Mouse (Mus musculus): ENCODE data around the gene Cct5. TPM values are rescaled to one million over a fixed set of nuclear protein-coding genes. Genes with fewer than 3 reads are reported as not detected.

Gene Cct5
- polyA plus RNA-seq, 1 experiment from 2014 or later, result 695 TPM

DNA sequence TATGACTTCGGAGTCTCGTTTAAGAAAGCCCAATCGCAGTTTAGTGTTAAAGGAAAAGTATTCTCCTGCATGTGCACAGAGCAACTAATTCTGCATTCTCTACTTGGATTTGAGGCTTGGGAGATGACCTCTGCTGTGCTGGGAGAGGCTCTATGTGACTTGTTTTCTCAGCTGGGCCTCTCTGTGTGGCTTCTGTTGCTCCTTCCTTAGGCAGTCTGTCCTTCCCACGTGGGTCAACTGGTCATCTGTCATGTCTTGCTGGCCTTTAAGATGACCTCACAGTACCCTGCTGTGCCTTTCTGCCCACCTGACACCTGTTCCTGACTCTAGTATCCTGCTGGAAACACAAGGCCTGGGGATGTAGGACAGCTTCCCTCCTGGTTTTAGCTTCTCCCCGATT, 25.5 kb downstream of the Cct5 start:
- ATAC-seq (replicated peaks; ENCODE audit: low FRiP score) (no peak), DNase-seq (ENCODE audit: low spot score) (no peak)
- H3K9ac ChIP-seq (ENCODE audit: low read length), result no peak overlapping the region
- no peaks in the 10 kb centered on the region for H3K4me1 ChIP-seq (replicated peaks; ENCODE audit: control insufficient read depth, insufficient read depth, low read length)
- no peaks in the 10 kb centered on the region for H3K9me3 ChIP-seq (ENCODE audit: control insufficient read depth, low read length)
- H3K36me3 ChIP-seq (ENCODE audit: control insufficient read depth, insufficient read depth, low read length), result no peaks in the 10 kb centered on the region
- H3K4me2 ChIP-seq (ENCODE audit: low read depth, low read length, severe bottlenecking), result no peak overlapping the region
- H3K27me3 ChIP-seq (ENCODE audit: control insufficient read depth, insufficient read depth, low read length), result no peaks in the 10 kb centered on the region
- no peak overlapping the region for H3K27ac ChIP-seq (ENCODE audit: low read depth, low read length)
- 77% methylated on average over 5 of the region's 5 CpGs for WGBS
- H3K4me3 ChIP-seq (ENCODE audit: low read depth, low read length), result no peak overlapping the region

DNA sequence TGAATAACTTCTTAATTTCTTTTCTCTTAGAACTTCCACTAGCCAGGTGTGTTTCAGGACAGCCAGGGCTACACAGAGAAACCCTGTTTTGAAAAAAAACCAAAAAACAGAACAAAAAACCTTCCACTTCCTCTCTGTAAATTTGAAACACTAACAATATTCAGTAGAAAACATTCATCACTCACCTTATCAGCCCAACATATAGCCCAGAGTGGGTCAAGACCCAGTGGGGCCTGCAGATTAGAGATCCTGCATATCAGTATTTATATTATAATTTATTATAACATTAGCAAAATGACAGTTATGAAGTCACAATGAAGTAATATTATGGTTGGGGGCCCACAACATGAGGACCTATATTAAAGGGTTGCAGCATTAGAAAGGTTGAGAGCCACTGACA, 27.9 kb downstream of the Cct5 start:
- DNase-seq (ENCODE audit: low spot score) (no peak), ATAC-seq (replicated peaks; ENCODE audit: low FRiP score) (no peak)
- Histone ChIP-seq H3K36me3 (ENCODE audit: control insufficient read depth, insufficient read depth, low read length) (no peaks in the 10 kb centered on the region), H3K4me2 (ENCODE audit: low read depth, low read length, severe bottlenecking) (no peak overlapping the region), H3K9ac (ENCODE audit: low read length) (no peak overlapping the region), H3K27ac (ENCODE audit: low read depth, low read length) (no peak overlapping the region), H3K4me3 (ENCODE audit: low read depth, low read length) (no peak overlapping the region), H3K9me3 (ENCODE audit: control insufficient read depth, low read length) (no peaks in the 10 kb centered on the region), H3K4me1 (replicated peaks; ENCODE audit: control insufficient read depth, insufficient read depth, low read length) (no peaks in the 10 kb centered on the region), H3K27me3 (ENCODE audit: control insufficient read depth, insufficient read depth, low read length) (no peaks in the 10 kb centered on the region)

DNA sequence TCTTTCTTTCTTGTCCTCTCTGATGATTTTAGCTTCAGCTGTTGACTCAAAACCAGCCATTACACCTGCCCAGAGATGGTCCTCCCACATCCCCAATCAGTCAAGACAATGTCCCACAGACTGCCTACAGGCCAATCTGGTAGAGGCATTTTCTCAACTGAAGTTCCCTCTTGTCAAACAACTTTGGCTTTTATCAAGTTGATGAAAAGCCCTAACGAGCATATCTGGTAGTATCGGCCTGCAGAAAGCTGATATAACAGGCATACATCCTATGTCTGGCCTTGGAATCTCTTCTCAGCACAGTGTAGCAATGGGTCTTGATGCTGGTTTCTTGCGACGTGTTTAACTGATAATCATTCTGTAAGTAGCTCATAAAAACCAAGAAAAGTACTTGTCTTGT, 28.3 kb downstream of the Cct5 start:
- H3K9ac ChIP-seq (ENCODE audit: low read length), result no peak overlapping the region
- no peak overlapping the region for H3K4me3 ChIP-seq (ENCODE audit: low read depth, low read length)
- no peak for ATAC-seq (replicated peaks; ENCODE audit: low FRiP score)
- WGBS, result 85% methylated on average over 4 of the region's 4 CpGs
- H3K36me3 ChIP-seq (ENCODE audit: control insufficient read depth, insufficient read depth, low read length), result no peaks in the 10 kb centered on the region
- H3K9me3 ChIP-seq (ENCODE audit: control insufficient read depth, low read length), result no peaks in the 10 kb centered on the region
- H3K4me2 ChIP-seq (ENCODE audit: low read depth, low read length, severe bottlenecking), result no peak overlapping the region
- no peak for DNase-seq (ENCODE audit: low spot score)
- no peak overlapping the region for H3K27ac ChIP-seq (ENCODE audit: low read depth, low read length)
- no peaks in the 10 kb centered on the region for H3K4me1 ChIP-seq (replicated peaks; ENCODE audit: control insufficient read depth, insufficient read depth, low read length)
- no peaks in the 10 kb centered on the region for H3K27me3 ChIP-seq (ENCODE audit: control insufficient read depth, insufficient read depth, low read length)

DNA sequence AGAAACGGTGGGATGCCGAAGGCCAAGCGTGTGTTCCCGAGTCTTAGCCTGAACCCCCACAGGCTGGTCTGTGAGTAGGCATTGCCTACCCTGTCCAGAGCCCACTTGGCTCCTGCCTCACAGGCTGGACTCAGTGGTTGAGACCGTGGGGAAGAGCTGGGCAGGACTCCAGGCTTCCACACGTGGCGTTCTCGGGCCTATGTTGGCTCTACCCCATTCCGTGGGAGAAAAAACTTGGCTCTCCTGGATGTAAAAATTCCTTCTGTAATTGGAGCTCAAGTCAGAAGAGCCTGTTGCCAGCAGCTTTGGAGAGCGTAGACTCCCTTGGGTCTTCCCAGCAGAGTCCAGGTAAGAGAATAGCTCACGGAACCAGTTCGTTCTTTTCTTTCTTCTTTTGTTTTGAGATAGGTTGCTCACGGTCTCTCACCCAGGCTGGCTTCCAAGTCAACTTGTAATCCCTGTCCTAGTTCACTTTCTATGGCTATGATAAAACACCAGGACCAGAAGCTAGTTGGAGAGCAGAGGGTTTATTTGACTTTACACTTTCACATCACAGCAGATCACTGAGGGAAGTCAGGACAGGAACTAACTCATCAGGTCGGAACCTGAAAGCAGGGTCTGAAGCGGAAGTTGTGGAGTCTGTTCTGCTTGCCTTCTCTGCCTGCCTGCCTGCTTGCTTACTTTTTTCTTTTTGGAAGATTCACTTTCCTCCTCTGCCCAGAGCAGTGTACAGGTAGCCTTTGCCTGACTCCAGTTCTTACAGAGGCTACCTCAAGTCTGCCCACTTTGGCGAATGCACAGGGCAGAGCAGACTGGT, 29.5 kb downstream of the Cct5 start:
- no peaks in the 10 kb centered on the region for H3K4me1 ChIP-seq (replicated peaks; ENCODE audit: control insufficient read depth, insufficient read depth, low read length)
- H3K27me3 ChIP-seq (ENCODE audit: control insufficient read depth, insufficient read depth, low read length), result no peaks in the 10 kb centered on the region
- H3K36me3 ChIP-seq (ENCODE audit: control insufficient read depth, insufficient read depth, low read length), result no peaks in the 10 kb centered on the region
- H3K9ac ChIP-seq (ENCODE audit: low read length), result no peak overlapping the region
- ATAC-seq (replicated peaks; ENCODE audit: low FRiP score) (no peak), DNase-seq (ENCODE audit: low spot score) (no peak)
- H3K4me2 ChIP-seq (ENCODE audit: low read depth, low read length, severe bottlenecking), result no peak overlapping the region
- 93% methylated on average over 16 of the region's 16 CpGs for WGBS
- H3K9me3 ChIP-seq (ENCODE audit: control insufficient read depth, low read length), result no peaks in the 10 kb centered on the region
- no peak overlapping the region for H3K4me3 ChIP-seq (ENCODE audit: low read depth, low read length)
- H3K27ac ChIP-seq (ENCODE audit: low read depth, low read length), result no peak overlapping the region

DNA sequence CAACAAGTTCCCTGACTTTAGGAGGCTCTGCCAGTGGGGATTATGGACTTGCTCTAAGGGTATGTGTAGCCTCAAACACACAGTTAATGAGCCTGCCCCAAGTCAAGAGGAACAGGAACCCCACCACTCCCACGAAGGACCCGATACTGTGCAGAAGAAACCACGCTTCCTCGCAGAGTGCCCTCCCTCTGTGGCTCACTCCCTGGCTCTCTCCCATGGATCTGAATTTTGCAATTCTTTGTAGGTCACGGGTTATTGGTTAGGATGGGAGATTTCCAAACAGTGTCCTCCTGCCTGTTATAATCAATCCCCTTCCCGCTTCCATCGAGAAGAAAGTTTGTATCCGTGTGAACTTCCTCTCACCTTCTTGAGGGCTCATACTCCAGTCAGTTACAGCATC, 30.6 kb downstream of the Cct5 start:
- H3K4me1 ChIP-seq (replicated peaks; ENCODE audit: control insufficient read depth, insufficient read depth, low read length), result no peaks in the 10 kb centered on the region
- ATAC-seq (replicated peaks; ENCODE audit: low FRiP score) (no peak), DNase-seq (ENCODE audit: low spot score) (no peak)
- WGBS, result 90% methylated on average over 8 of the region's 8 CpGs
- no peak overlapping the region for H3K27ac ChIP-seq (ENCODE audit: low read depth, low read length)
- H3K9me3 ChIP-seq (ENCODE audit: control insufficient read depth, low read length), result no peaks in the 10 kb centered on the region
- no peak overlapping the region for H3K4me2 ChIP-seq (ENCODE audit: low read depth, low read length, severe bottlenecking)
- H3K36me3 ChIP-seq (ENCODE audit: control insufficient read depth, insufficient read depth, low read length), result no peaks in the 10 kb centered on the region
- H3K9ac ChIP-seq (ENCODE audit: low read length), result no peak overlapping the region
- H3K27me3 ChIP-seq (ENCODE audit: control insufficient read depth, insufficient read depth, low read length), result no peaks in the 10 kb centered on the region
- no peak overlapping the region for H3K4me3 ChIP-seq (ENCODE audit: low read depth, low read length)

DNA sequence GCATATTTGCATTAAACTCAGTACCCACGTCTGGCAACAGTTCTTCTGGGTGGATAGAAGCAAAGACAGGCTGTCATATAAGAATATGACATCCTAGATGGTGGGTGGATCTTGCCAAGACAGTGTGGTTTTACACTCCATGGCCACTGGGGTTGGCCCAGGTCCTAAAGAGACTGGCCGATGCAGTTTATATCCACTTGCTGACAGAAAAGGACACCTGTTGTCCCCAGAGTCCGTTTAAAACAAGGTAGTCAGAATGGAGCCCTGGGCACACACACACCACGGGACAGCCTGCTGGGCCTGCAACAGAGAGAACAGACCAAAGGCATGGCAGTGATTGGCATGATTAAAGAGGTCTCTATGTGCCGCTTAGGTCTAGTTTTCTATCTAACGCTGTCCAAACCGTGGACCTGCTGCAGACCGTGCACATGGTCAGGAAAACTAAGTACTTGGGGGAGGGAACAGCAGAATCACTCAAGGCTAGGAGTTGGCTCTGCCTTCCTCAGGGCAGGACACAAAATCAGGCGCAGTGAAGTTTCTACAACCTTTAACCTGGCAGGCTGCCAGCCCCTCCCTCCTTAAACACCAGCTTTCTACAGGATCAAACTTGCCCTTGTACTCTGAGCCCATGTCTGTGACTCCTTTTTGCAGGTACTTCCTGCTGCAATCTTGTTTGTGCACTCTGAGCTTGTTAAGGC, 32.1 kb downstream of the Cct5 start:
- Histone ChIP-seq H3K27me3 (ENCODE audit: control insufficient read depth, insufficient read depth, low read length) (no peaks in the 10 kb centered on the region), H3K4me3 (ENCODE audit: low read depth, low read length) (no peak overlapping the region), H3K4me1 (replicated peaks; ENCODE audit: control insufficient read depth, insufficient read depth, low read length) (no peaks in the 10 kb centered on the region), H3K36me3 (ENCODE audit: control insufficient read depth, insufficient read depth, low read length) (no peaks in the 10 kb centered on the region), H3K9me3 (ENCODE audit: control insufficient read depth, low read length) (no peaks in the 10 kb centered on the region), H3K9ac (ENCODE audit: low read length) (no peak overlapping the region), H3K4me2 (ENCODE audit: low read depth, low read length, severe bottlenecking) (no peak overlapping the region), H3K27ac (ENCODE audit: low read depth, low read length) (no peak overlapping the region)
- WGBS, result 80% methylated on average over 9 of the region's 9 CpGs
- DNase-seq (ENCODE audit: low spot score), result no peak
- no peak for ATAC-seq (replicated peaks; ENCODE audit: low FRiP score)

DNA sequence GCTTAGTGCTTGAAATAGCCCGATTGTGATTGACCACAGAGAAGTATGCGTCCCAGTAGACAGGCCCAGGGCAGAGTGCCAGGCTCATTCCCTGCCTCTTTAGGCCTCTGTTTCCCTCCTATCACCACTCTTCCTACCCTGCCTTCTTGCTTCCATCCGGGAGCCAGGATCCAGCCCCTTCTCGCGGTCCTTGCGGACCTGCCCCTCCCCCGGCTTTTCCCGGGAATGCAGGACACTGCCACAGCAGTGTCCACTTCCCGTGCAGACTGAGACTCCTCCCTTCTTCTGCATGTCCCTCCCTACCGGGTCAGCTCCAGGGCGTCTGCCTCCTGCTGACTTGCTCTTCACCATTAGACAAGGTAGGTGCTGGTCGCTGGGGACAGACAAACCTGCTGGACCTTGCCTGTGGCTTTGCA, 33.0 kb downstream of the Cct5 start:
- no peak overlapping the region for H3K27ac ChIP-seq (ENCODE audit: low read depth, low read length)
- no peak overlapping the region for H3K4me2 ChIP-seq (ENCODE audit: low read depth, low read length, severe bottlenecking)
- H3K36me3 ChIP-seq (ENCODE audit: control insufficient read depth, insufficient read depth, low read length), result no peaks in the 10 kb centered on the region
- H3K27me3 ChIP-seq (ENCODE audit: control insufficient read depth, insufficient read depth, low read length), result no peaks in the 10 kb centered on the region
- no peak overlapping the region for H3K9ac ChIP-seq (ENCODE audit: low read length)
- WGBS, result 22% methylated on average over 12 of the region's 12 CpGs
- no peaks in the 10 kb centered on the region for H3K4me1 ChIP-seq (replicated peaks; ENCODE audit: control insufficient read depth, insufficient read depth, low read length)
- DNase-seq (ENCODE audit: low spot score) (no peak), ATAC-seq (replicated peaks; ENCODE audit: low FRiP score) (no peak)
- no peak overlapping the region for H3K4me3 ChIP-seq (ENCODE audit: low read depth, low read length)
- H3K9me3 ChIP-seq (ENCODE audit: control insufficient read depth, low read length), result no peaks in the 10 kb centered on the region

DNA sequence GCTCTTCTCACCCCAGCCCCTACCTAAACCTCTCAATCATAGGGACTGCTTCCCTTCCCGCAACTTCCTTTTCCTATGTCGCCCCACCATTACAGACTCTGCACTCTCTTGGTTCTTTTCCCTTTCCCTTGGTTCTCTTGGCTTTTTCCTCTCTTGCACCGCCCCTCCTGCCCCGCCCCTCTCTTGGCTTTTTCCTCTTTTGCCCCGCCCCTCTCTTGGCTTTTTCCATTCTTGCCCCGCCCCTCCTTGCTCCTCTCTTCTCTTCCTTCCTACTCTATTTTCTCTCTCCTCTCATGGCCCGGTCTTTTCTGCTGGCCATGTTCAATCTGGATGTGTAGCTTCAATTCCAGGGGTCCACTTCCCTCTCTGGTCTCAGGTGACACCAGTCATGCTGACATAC, 34.2 kb downstream of the Cct5 start:
- Histone ChIP-seq H3K9ac (ENCODE audit: low read length) (no peak overlapping the region), H3K36me3 (ENCODE audit: control insufficient read depth, insufficient read depth, low read length) (no peaks in the 10 kb centered on the region), H3K4me1 (replicated peaks; ENCODE audit: control insufficient read depth, insufficient read depth, low read length) (no peaks in the 10 kb centered on the region), H3K27me3 (ENCODE audit: control insufficient read depth, insufficient read depth, low read length) (no peaks in the 10 kb centered on the region), H3K9me3 (ENCODE audit: control insufficient read depth, low read length) (no peaks in the 10 kb centered on the region), H3K4me2 (ENCODE audit: low read depth, low read length, severe bottlenecking) (no peak overlapping the region), H3K4me3 (ENCODE audit: low read depth, low read length) (no peak overlapping the region), H3K27ac (ENCODE audit: low read depth, low read length) (no peak overlapping the region)
- DNase-seq (ENCODE audit: low spot score), result no peak
- 68% methylated on average over 7 of the region's 7 CpGs for WGBS
- ATAC-seq (replicated peaks; ENCODE audit: low FRiP score), result no peak

DNA sequence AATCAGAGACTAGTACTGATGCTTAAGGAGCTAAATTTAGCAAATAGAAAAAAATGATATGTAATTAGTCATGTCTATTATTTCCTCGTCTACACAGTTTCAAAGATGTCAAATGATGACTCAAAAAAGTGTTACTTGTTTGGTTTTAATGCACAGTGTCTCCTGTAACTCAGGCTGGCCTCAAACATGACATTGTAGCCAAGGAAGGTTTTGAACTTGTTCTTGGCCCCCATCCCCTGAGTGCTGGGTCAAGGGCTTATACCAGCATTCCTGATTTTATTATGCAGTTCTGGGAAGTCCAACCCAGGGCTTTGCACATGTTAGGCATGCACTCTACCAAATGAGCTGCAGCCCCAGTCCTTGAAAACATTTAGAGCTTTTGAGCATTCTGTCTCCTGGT, 35.8 kb downstream of the Cct5 start:
- Histone ChIP-seq H3K4me1 (replicated peaks; ENCODE audit: control insufficient read depth, insufficient read depth, low read length) (no peaks in the 10 kb centered on the region), H3K4me2 (ENCODE audit: low read depth, low read length, severe bottlenecking) (no peak overlapping the region), H3K4me3 (ENCODE audit: low read depth, low read length) (no peak overlapping the region), H3K27ac (ENCODE audit: low read depth, low read length) (no peak overlapping the region), H3K36me3 (ENCODE audit: control insufficient read depth, insufficient read depth, low read length) (no peaks in the 10 kb centered on the region), H3K9ac (ENCODE audit: low read length) (no peak overlapping the region), H3K9me3 (ENCODE audit: control insufficient read depth, low read length) (no peaks in the 10 kb centered on the region), H3K27me3 (ENCODE audit: control insufficient read depth, insufficient read depth, low read length) (no peaks in the 10 kb centered on the region)
- ATAC-seq (replicated peaks; ENCODE audit: low FRiP score), result no peak
- 83% methylated on average over 1 of the region's 1 CpGs for WGBS
- DNase-seq (ENCODE audit: low spot score), result no peak

Measured in forebrain, embryonic 11.5 days (tissue).